Mouse (Mus musculus) embryo, embryonic 11 days (tissue): Measurements from ENCODE around the gene Slc50a1.

Source experiments
- DNase-seq: peaks from one replicate; pipeline ENCODE4 v3.0.0-alpha.2; 2015

Slc50a1 gene

GRCm38 (mm10) chr3:89293247-89293918 is 23.0 kb upstream of the Slc50a1 start:
- no peak for DNase-seq

- DNase-seq = no peak
Observed at GRCm38 (mm10) chr3:89292303-89292702, 21.9 kb upstream of the Slc50a1 start.

- DNase-seq = no peak
Observed at GRCm38 (mm10) chr3:89291874-89292273, 21.5 kb upstream of the Slc50a1 start.

DNA sequence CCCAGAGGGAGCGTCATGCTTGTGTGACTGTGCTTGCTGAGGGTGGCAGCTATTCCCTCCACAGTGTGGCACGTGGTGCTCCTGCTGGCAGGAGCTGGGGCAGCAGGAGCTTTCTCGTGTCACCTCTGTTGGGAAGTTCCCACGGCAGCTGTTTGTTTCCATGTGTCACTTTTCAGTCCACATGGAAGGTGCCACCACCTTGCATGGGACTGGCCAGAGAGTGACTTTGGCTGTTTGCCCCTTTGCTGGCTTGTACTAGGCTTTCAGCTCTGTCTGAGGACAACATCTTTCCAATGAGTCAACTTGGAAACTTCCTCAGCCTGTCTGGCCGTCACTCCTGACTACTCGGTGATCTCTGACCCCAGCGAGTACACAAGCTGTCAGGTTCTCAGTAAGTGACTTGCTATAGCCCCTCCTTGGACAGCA is 18.1 kb upstream of the Slc50a1 start:
- DNase-seq = no peak

DNA sequence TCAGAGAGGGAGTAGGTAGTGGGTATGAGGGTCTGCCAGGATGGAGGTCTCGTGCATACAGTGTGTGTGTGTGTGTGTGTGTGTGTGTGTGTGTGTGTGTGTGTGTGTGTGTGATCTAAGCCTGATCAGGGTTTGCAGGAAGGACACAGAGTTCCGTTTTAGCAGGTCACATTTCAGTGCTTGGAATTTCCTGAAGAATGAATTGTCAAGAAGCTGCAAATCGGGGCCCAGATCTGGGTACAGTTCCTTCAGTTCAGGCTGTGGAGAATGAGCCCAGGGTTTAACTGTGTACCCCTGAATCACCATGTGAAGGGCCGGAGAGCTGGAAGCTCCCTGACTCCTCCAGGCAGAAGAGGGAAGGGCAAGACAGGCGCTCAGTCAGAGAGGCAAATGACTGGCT is 16.9 kb upstream of the Slc50a1 start:
- DNase-seq = no peak

GRCm38 (mm10) chr3:89285526-89285925 is 15.2 kb upstream of the Slc50a1 start:
- no peak for DNase-seq

GRCm38 (mm10) chr3:89284261-89284660 is 13.9 kb upstream of the Slc50a1 start:
- no peak for DNase-seq

DNA sequence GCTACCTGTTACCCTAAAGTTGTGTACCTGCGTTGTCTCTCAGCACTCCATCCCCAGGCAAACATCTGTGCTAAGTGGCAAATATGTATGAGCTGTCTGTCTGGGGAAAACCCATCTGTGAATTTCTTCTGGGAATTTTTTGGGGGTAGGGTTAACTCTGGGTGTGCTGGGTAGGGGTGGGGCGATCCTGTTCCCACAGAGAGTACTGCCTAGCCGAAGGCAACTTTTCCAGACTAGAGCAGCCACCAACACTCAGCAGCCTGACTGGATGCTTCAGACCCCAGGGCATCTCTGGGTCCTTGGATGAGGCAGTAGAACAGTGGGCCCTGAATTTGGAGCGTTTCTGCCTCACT is 11.9 kb upstream of the Slc50a1 start:
- no peak for DNase-seq

GRCm38 (mm10) chr3:89281579-89282290 is 11.4 kb upstream of the Slc50a1 start:
- DNase-seq = peak; percentile 93

GRCm38 (mm10) chr3:89280606-89281511 is 10.5 kb upstream of the Slc50a1 start, which contains the start of gene Efna1:
TSS of gene Efna1 (minus strand) at chr3:89281142.
- DNase-seq = peak; percentile 70

GRCm38 (mm10) chr3:89280050-89280605 is 9.8 kb upstream of the Slc50a1 start:
- DNase-seq = peak; percentile 53

GRCm38 (mm10) chr3:89279153-89279890 is 9.0 kb upstream of the Slc50a1 start:
- DNase-seq = peak; percentile 88

DNA sequence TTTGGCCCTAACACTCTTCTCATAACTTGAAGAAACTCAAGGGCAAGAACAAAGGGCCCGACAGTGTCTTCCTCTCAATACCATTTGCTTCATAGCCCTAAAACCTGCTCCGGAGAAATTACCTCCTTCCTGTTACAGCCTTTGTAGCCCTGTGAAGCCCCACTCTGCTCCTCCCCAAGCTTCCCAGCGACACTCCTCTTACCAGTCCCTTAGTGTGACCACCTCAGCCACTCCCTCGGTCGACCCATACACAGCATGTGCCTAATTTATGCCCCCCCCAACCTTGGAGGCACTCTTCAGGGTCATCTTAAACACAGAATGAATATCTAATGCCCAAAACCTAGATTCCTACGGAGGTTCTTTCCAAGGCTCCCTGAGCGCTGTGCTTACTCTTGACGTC is 8.3 kb upstream of the Slc50a1 start:
- DNase-seq = no peak

DNA sequence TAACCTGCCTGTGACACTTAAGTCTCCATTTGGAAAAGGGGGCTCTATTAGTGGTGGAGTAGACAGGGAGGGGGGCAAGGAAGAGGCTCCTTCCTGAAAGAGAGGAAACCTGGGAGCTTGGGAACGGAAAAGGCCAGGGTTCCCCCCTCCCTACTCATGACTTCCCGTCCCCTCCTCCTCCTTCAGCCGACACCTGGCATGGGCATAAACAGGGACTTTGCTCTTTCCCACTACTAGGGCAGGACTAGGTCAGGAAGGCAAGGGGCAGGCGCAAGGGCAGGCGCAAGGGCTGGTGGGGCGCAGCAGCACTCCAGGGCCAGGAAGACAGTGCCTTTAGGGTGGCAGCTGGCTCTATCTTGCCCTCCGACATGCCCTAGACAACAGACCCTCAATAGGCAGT is 7.7 kb upstream of the Slc50a1 start:
- DNase-seq = no peak

- no peak for DNase-seq
Observed at GRCm38 (mm10) chr3:89277281-89278021, 7.1 kb upstream of the Slc50a1 start.

DNA sequence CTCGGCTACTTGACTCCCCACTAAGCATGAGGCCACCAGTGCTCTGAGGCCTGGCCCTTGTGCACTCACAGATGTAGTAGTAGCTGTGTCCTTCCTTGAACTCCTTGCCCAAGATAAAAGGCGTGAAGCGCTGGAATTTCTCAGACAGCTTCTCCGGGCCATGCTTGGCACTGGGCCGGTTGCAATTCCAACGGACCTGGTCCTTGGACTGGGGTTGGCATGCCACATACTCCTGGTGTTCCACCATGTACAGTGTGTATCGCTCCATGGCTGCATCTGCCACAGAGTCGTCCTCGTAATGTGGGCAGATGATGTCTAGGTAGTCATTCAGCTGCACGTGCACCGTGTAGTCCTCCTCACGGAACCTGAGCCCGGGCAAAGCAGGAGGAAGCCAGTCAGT is 5.7 kb upstream of the Slc50a1 start:
- no peak for DNase-seq

DNA sequence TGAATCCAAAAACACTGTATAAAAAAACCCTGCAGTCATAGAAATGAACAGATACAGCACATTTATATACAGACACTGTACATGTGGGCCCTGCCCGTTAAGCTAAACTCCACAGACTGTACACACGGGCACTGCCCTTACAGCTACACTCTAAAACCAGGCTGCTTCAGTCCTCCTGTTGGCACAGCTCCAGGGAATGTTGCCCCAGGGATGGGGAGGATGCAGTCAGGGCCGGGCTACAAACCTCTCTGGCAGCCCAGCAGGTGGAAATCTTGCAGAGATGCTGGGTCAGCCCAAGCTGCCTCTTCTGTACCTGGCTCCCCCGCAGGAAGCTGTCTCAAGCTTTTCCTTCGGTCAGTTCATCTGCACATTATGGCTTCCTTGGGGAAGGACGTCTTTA is 1.4 kb upstream of the Slc50a1 start:
- DNase-seq = no peak

DNA sequence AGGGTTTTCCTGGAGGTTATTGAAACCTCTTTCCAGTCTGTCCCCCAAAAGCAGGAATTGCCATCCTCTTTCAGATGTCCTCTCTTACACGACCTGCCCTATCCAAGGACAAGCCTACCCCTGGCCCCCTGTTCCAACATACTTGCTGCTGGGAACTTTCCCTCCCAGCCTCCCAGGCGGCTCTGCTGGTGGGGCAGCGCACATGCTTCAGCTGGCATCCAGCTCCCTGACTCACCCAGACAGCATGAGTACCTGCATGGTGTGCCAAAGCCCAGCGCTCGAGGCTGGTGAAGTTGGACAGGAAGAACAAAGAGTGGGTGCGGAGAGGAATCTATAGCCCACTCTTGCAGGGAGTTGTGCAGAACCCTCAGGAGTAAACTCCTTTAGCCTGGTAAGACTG is 521 bp upstream of the Slc50a1 start:
- no peak for DNase-seq

DNA sequence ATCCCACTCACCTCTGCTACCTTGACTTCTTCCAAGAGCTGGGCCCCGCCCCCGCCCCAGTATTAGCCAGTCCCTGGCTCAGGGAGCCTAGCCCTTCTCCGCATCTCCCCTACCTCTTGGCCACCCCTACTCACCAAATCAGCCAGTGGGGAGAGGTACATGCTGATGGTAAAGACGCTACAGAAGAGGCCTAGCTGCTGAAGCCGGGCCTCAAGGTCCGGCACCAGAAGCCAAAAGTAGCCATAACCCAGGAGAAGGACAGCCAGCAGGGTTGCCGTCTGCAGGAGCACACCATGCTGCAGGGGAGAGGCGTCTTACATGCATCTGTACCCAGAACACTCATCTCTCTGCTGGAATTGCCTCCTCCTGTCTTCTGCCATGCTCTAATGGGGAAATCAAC is 1.5 kb downstream of the Slc50a1 start:
- no peak for DNase-seq

GRCm38 (mm10) chr3:89266439-89266893 is 3.9 kb downstream of the Slc50a1 start:
- DNase-seq = peak; percentile 93

DNA sequence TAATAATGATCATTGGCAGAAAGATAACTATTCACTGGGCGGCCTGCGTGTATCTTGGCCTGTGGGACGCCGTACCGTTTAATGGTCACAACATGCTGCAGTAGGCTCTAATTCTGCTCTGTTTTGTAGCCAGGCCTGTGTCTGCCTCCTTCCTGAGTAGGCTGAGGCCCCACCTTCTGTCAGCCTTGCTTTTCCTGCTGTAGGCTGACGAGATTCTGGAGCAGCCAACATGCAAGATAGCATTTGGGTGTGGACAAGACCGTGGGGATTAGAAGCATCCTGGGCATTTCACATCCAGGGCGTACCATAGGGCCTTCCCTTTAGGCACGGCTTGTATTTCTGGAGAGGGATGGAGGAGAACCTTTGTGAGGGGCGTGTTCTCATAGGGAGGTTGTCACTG is 8.0 kb downstream of the Slc50a1 start:
- DNase-seq = no peak

GRCm38 (mm10) chr3:89260211-89260610 is 10.2 kb downstream of the Slc50a1 start:
- no peak for DNase-seq
